Mouse (Mus musculus): ENCODE data around the gene Tcirg1. TPM values are rescaled to one million over a fixed set of nuclear protein-coding genes. Genes with fewer than 3 reads are reported as not detected.

Gene Tcirg1
- total RNA-seq (2023): 10 to 100 TPM; 69.9 to 85.2 TPM

GRCm38 (mm10) chr19:3906795-3907786, at the start of gene Tcirg1:
TSS of gene Tcirg1 (minus strand) at chr19:3907133.

DNA sequence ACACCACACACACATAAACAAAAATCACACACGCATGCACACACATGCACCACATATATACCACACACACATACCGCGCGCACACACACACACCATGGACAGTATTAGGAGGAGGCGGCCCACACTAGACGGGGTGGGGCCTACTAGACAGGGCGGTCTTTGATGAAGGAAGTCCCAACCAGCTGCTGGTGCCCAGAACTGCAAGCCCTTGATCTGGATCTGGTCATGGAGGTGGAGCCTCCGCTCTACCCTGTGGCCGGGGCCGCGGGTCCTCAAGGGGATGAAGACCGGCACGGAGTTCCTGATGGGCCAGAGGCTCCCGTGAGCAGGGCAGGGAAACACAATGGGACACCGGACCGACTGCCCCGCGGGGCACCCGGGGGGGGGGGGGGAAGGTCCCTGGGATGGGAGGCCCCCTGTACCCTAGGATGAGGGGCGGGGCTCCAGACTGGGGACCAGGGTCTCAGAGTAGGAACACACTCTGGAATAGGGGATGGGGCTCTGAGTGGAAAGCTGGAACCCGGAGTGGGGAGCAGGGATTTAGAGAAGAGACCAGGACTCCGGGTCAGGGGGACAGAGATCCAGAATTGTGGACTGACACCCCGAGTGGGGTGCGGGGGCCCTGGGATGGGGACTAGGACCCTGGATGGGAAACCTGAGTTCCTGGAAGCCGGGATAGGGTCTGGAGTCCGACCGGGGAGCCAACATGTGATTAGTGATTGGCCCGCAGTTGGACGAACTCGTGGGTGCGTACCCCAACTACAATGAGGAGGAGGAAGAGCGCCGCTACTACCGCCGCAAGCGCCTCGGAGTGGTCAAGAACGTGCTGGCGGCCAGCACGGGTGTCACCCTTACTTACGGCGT, 28.3 kb upstream of the Tcirg1 start, which contains the start of gene Unc93b1:
TSS of gene Unc93b1 (plus strand) at position 155 of the 864 bp plus-strand sequence.

GRCm38 (mm10) chr19:3929211-3929941, 22.4 kb upstream of the Tcirg1 start, which contains the start of gene Aldh3b1:
TSS of gene Aldh3b1 (minus strand) at chr19:3929808.

GRCm38 (mm10) chr19:3912337-3913204, 5.6 kb upstream of the Tcirg1 start, which contains the start of gene Ndufs8:
TSS of gene Ndufs8 (minus strand) at chr19:3912774.

DNA sequence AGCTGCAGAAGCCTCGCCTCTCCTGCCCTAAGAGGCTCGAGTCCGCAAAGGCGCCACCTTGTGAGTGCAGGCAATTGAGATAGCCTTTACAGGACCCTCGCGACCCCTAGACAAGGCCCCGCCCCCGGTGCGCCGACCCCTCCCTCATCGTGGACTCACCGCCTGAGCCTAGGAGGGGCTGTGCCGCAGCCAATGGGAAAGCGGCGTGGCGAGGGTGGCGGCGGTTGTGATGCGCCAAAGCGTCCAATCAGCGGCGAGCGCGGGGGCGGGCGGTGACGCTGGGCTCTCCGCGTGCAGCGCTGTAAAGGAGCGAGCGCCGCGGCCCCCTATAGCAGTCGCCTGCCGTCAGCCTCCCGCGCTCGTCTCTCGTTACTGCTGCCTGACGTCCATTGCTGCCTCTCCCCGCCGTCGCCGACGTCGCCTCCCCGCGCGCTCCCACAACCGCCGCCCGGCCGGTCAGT, 55.4 kb downstream of the Tcirg1 start, which contains the start of gene Chka:
TSS of gene Chka (plus strand) at position 272 of the 461 bp plus-strand sequence.

Other genes with a start within 250 kb of the Tcirg1 start
- gene Lrp5, start 220.6 kb downstream of the Tcirg1 start, total RNA-seq (2023): 1 to 10 TPM; 6.5 TPM
- gene 1810055G02Rik, start 198.8 kb downstream of the Tcirg1 start, total RNA-seq (2023): 1 to 10 TPM; 5.1 to 6.0 TPM
- 100 to 1,000 TPM; 143 to 147 TPM for gene Kmt5b, start 139.7 kb downstream of the Tcirg1 start, total RNA-seq (2023)
- gene Chka, start 55.4 kb downstream of the Tcirg1 start, total RNA-seq (2023): 10 to 100 TPM; 45.6 to 87.1 TPM
- gene Ndufs8, start 5.6 kb upstream of the Tcirg1 start, total RNA-seq (2023): 10 to 100 TPM; 55.5 to 58.7 TPM
- gene Aldh3b1, start 22.7 kb upstream of the Tcirg1 start, total RNA-seq (2023): under 1 TPM; 0.59 to 0.76 TPM
- gene Unc93b1, start 28.1 kb upstream of the Tcirg1 start, total RNA-seq (2023): 10 to 100 TPM; 15.1 to 18.0 TPM
- not detected for gene Aldh3b3, start 51.5 kb upstream of the Tcirg1 start, total RNA-seq (2023)
- gene Aldh3b2, start 65.2 kb upstream of the Tcirg1 start, total RNA-seq (2023): not detected
- gene Acy3, start 79.4 kb upstream of the Tcirg1 start, total RNA-seq (2023): not detected
- not detected for gene Tbx10, start 85.6 kb upstream of the Tcirg1 start, total RNA-seq (2023)
- 1 to 10 TPM; 5.1 to 8.8 TPM for gene Nudt8, start 93.4 kb upstream of the Tcirg1 start, total RNA-seq (2023)
- gene Gm49405, start 93.5 kb upstream of the Tcirg1 start, total RNA-seq (2023): 1 to 10 TPM; 1.2 to 1.4 TPM
- gene Doc2g, start 96.2 kb upstream of the Tcirg1 start, total RNA-seq (2023): 1 to 10 TPM; 3.3 to 3.8 TPM
- gene Ndufv1, start 105.7 kb upstream of the Tcirg1 start, total RNA-seq (2023): 10 to 100 TPM; 92.7 to 97.9 TPM
- gene Gstp1, start 130.9 kb upstream of the Tcirg1 start, total RNA-seq (2023): 100 to 1,000 TPM; 219 to 238 TPM
- 10 to 100 TPM; 26.7 to 30.7 TPM for gene Gstp2, start 138.9 kb upstream of the Tcirg1 start, total RNA-seq (2023)
- gene Gstp3, start 152.4 kb upstream of the Tcirg1 start, total RNA-seq (2023): 10 to 100 TPM; 28.7 to 37.1 TPM
- not detected for gene Cabp2, start 174.4 kb upstream of the Tcirg1 start, total RNA-seq (2023)
- 100 to 1,000 TPM; 166 to 171 TPM for gene Cdk2ap2, start 190.0 kb upstream of the Tcirg1 start, total RNA-seq (2023)
- 100 to 1,000 TPM; 322 TPM for gene Pitpnm1, start 192.9 kb upstream of the Tcirg1 start, total RNA-seq (2023)
- 100 to 1,000 TPM; 144 to 147 TPM for gene Aip, start 218.7 kb upstream of the Tcirg1 start, total RNA-seq (2023)
- 1 to 10 TPM in 1 of 2 experiments, under 1 TPM in 1; 0.99 to 1.7 TPM for gene Gpr152, start 232.7 kb upstream of the Tcirg1 start, total RNA-seq (2023)
- gene Cabp4, start 236.9 kb upstream of the Tcirg1 start, total RNA-seq (2023): not detected
- 100 to 1,000 TPM; 127 to 139 TPM for gene Coro1b, start 241.5 kb upstream of the Tcirg1 start, total RNA-seq (2023)
- gene Ptprcap, start 246.5 kb upstream of the Tcirg1 start, total RNA-seq (2023): 100 to 1,000 TPM; 313 to 348 TPM